Mouse (Mus musculus) left cerebral cortex, postnatal 10 days (tissue): Measurements from ENCODE around the gene Pclo. TPM values are rescaled to one million over a fixed set of nuclear protein-coding genes. Genes with fewer than 3 reads are reported as not detected.
"Not testable (repeated sequence)": the region's sequence is repeated elsewhere in the genome, so short reads cannot be mapped to it uniquely, and the experiment has no call there.

ENCODE experiments used
- DNase-seq, 2 experiments: peaks; one replicate each; pipeline ENCODE4 v3.0.0; 2021 to 2022; ENCODE audit warnings: low spot score in 2 of 2, mixed read lengths in 1 of 2; ENCODE audit errors: extremely low spot score in 1 of 2
- intact Hi-C: fragments of 180-260 bp; cut with DNase I; formaldehyde crosslinking; loops from one replicate; pipeline ENCODE4 v1.15.1; 2025
- total RNA-seq, 2 experiments: library from RNA; stranded (reverse); gene quantifications; 2 replicates each; pipeline ENCODE4 v1.2.3; 2021

The Pclo gene
- total RNA-seq, 2 experiments from 2014 or later, result 101 to 110 TPM

GRCm38 (mm10) chr5:14885291-14885690, 370.6 kb downstream of the Pclo start:
- DNase-seq, intact Hi-C loops: not testable (repeated sequence)

GRCm38 (mm10) chr5:14892242-14892641, 377.5 kb downstream of the Pclo start:
- no peak for DNase-seq
- intact Hi-C loops, result no loop called here

DNA sequence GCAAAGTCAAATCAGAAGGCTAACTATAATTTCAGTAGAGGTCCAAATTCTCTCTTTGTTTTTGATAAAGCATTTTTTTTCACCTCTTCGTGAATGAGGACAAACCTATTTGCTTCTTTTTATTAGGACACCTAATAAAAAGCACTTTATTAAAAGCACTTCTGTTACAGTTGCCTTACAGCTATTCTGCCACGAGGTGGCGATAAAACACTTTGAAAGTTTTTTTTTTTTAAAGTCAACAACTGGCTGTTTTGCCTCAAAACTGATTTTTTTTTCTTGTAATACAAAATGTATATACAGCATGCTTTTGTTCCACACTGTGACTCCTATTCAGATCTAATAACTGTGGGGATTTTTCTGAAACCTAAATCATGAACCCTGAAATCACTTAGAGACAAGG, 388.8 kb downstream of the Pclo start:
- intact Hi-C loops, DNase-seq: not testable (repeated sequence)
